Mouse (Mus musculus) ES-E14 (cell line): ENCODE measurements at regions not wholly inside any gene's neighbourhood (a gene's known extent, or its start where the extent isn't known, plus 50 kb on each side); places are given as distances from the start of the nearest gene placed in this dataset.

Experiments used
- MAFK ChIP-seq: IDR thresholded peaks from 2 replicates; pipeline ENCODE4 v1.6.1; 2014; ENCODE audit warnings: mild to moderate bottlenecking, low read depth, low read length, inconsistent platforms; ENCODE audit not compliant: insufficient read depth
- ZC3H11A ChIP-seq: IDR thresholded peaks from 2 replicates; pipeline ENCODE4 v1.6.1; 2012; ENCODE audit warnings: low read depth, mild to moderate bottlenecking, inconsistent platforms, low read length, borderline replicate concordance

GRCm38 (mm10) chr8:36036271-36036670, 270.7 kb downstream of the Gm19410 start:
- TF ChIP-seq MAFK (no peak), ZC3H11A (no peak)
